Mouse (Mus musculus) heart, postnatal 0 days (tissue): ENCODE measurements at regions not wholly inside any gene's neighbourhood (a gene's known extent, or its start where the extent isn't known, plus 50 kb on each side); places are given as distances from the start of the nearest gene placed in this dataset.

ENCODE experiments used
- ATAC-seq: fragments of 200-750 bp; cut with Nextera tagmentation; 2 replicates; pipeline ENCODE4 v1.8.0; 2017; ENCODE audit warnings: low read depth, moderate number of reproducible peaks, moderate library complexity; ENCODE audit not compliant: insufficient read depth
- DNase-seq: peaks from one replicate; pipeline ENCODE4 v3.0.0-alpha.2; 2016; ENCODE audit warnings: low spot score
- H3K27ac ChIP-seq: fragments of 300-500 bp; sonication (generic); 2 replicates; pipeline ENCODE4 v1.5.1; 2014; ENCODE audit warnings: low read depth, mild to moderate bottlenecking
- H3K27me3 ChIP-seq: fragments of 300-500 bp; sonication (generic); 2 replicates; pipeline ENCODE4 v1.6.1; 2014; ENCODE audit warnings: low read length, mixed read lengths; ENCODE audit not compliant: control insufficient read depth, insufficient read depth
- H3K36me3 ChIP-seq: fragments of 300-500 bp; sonication (generic); replicated peaks from 2 replicates; pipeline ENCODE4 v1.6.1; 2014; ENCODE audit warnings: low read length, mixed read lengths; ENCODE audit not compliant: control insufficient read depth, insufficient read depth
- H3K4me1 ChIP-seq: fragments of 300-500 bp; sonication (generic); 2 replicates; pipeline ENCODE4 v1.6.1; 2014; ENCODE audit warnings: antibody characterized with exemption; ENCODE audit not compliant: control insufficient read depth, insufficient read depth
- H3K4me2 ChIP-seq: fragments of 300-500 bp; sonication (generic); 2 replicates; pipeline ENCODE4 v1.6.1; 2014; ENCODE audit warnings: low read depth, mild to moderate bottlenecking, low read length, moderate library complexity
- H3K4me3 ChIP-seq: fragments of 300-500 bp; sonication (generic); 2 replicates; pipeline ENCODE4 v1.5.1; 2014; ENCODE audit warnings: low read depth, low read length
- H3K9ac ChIP-seq: fragments of 300-500 bp; sonication (generic); replicated peaks from 2 replicates; pipeline ENCODE4 v1.6.1; 2014; ENCODE audit warnings: low read depth, low read length, mixed read lengths
- H3K9me3 ChIP-seq: fragments of 300-500 bp; sonication (generic); replicated peaks from 2 replicates; pipeline ENCODE4 v1.6.1; 2016; ENCODE audit warnings: low read length; ENCODE audit not compliant: control insufficient read depth
- CTCF ChIP-seq: IDR thresholded peaks from 2 replicates; pipeline ENCODE4 v1.5.1; 2016; ENCODE audit warnings: antibody characterized with exemption, control low read depth, low read depth
- EP300 ChIP-seq: IDR thresholded peaks from 2 replicates; pipeline ENCODE4 v1.6.1; 2016; ENCODE audit warnings: antibody characterized with exemption, low read depth
- WGBS: fragments of 180-500 bp; shearing (Covaris S2); extraction: QIAGEN DNeasy Blood & Tissue Kit; methylation state at CpG from one replicate; pipeline ENCODE4 v1.1.7; 2014; 5-methylcytosine and 5-hydroxymethylcytosine counted together

DNA sequence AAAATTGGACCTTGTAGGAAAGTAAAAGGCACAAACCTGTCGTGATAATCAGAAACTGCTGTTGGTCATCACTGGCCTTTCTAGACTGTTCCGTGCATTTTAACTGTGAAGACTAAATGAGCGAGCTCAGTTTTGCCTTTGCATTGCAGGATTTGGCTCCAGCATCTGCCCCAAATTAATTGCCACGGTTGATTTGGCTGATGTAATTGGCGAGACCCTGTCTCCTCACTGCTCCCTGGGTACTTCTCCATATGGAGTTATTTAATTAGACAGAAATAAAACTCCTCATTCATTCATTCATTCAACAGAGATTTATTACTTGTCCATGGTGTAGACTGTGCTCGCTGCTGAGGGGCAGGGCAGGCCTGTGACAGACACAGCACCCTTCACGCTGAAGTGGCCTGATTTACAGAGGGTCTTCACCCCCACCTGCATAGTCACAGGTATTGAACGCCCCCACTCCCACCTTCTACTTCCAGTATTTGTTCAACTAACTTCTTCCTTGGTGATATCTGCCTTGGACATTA is 186.6 kb downstream of the Sox2 start:
- ATAC-seq (no peak), DNase-seq (no peak)
- Histone ChIP-seq H3K9me3 (no peaks in the 10 kb centered on the region), H3K27me3 (no peaks in the 10 kb centered on the region), H3K36me3 (no peaks in the 10 kb centered on the region), H3K9ac (no peak overlapping the region), H3K27ac (no peak overlapping the region), H3K4me1 (no peaks in the 10 kb centered on the region), H3K4me3 (no peak overlapping the region), H3K4me2 (no peak overlapping the region)
- WGBS, result 84% methylated on average over 8 of the region's 8 CpGs
- TF ChIP-seq CTCF (no peak), EP300 (no peak)

DNA sequence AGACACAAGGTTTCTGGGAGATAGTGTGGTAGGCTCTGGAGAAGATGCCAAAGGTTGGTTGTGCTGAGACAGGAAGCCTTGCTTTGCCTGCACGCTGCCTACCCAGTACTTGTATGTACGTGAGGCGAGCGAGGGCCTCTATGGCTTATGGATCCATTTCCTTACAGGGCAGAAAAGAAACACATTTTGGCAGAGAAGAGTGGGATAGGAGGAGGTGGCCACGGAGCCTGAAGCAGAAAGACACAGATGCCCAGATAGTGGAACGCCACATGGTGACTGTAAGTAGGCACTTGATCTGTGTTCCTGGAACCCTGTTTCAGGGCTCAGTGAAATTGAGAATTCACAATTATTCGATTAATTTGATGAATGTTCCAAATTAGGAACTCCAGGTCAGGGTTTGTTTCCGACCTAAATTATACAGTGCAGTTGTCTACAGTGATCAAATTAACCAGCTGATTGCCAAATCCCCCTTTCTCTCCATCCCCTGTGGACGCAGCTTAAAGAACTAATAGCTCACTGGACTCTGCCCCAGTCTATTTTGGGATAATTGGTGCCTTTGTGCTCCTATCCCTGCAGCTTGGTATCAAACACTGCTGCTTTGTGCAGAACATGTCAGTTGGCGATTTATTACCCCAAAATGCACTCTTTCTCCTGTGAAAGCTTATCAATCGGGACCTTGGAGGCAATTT is 187.6 kb downstream of the Sox2 start:
- ATAC-seq, result no peak
- no peaks in the 10 kb centered on the region for H3K36me3 ChIP-seq
- no peak for TF ChIP-seq EP300
- TF ChIP-seq CTCF, result no peak
- no peaks in the 10 kb centered on the region for H3K9me3 ChIP-seq
- no peaks in the 10 kb centered on the region for H3K27me3 ChIP-seq
- no peak overlapping the region for H3K9ac ChIP-seq
- no peak overlapping the region for H3K4me3 ChIP-seq
- no peak overlapping the region for H3K4me2 ChIP-seq
- no peaks in the 10 kb centered on the region for H3K4me1 ChIP-seq
- WGBS, result 68% methylated on average over 11 of the region's 11 CpGs
- no peak for DNase-seq
- H3K27ac ChIP-seq, result no peak overlapping the region

DNA sequence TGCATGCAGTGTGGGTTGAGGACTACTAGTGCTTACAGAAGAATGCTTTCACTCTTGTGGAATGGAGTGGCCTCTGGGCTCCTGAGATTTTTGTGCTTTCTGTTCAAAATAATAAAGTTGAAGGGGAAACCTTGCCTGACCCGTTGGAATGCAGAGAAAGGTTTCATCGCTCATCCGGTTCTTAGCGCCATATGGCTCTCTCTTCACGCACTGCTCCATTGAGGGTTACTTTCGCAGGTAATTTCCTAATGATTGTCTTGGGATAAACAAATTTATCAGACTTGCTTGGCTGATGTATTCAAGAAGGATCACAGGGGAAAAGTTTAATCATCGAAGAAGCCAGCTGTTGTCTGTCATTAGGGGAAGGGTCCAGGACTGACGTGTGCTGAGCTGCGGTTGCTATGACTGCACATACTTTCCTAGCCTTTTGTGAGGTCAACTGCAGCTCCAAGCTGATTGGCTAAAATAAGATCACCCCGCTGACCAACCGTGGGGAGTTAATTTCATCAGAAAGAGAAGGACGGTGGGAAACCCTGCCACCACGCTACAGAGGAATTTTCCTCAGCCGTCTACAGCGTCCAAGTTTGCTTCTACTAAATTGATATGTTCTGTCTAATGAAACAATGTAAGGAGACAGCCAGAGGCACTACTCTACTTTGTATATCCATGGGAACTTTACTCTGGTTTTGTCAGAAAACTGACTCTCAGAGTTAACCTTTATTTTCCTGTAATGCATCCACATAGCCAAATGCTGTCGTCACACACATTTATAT is 210.9 kb downstream of the Sox2 start:
- Histone ChIP-seq H3K27me3 (no peaks in the 10 kb centered on the region), H3K9ac (no peak overlapping the region), H3K36me3 (no peaks in the 10 kb centered on the region), H3K27ac (no peak overlapping the region), H3K9me3 (no peaks in the 10 kb centered on the region), H3K4me1 (no peaks in the 10 kb centered on the region), H3K4me3 (no peak overlapping the region), H3K4me2 (no peak overlapping the region)
- ATAC-seq (no peak), DNase-seq (no peak)
- no peak for TF ChIP-seq CTCF
- no peak for TF ChIP-seq EP300
- 74% methylated on average over 16 of the region's 16 CpGs for WGBS

GRCm38 (mm10) chr3:34868698-34869409 is 218.6 kb downstream of the Sox2 start:
- DNase-seq (no peak), ATAC-seq (no peak)
- no peaks in the 10 kb centered on the region for H3K4me1 ChIP-seq

GRCm38 (mm10) chr3:34869911-34870310 is 219.7 kb downstream of the Sox2 start:
- Histone ChIP-seq H3K9ac (no peak overlapping the region), H3K4me1 (no peaks in the 10 kb centered on the region), H3K36me3 (no peaks in the 10 kb centered on the region), H3K4me2 (no peak overlapping the region), H3K27me3 (no peaks in the 10 kb centered on the region), H3K4me3 (no peak overlapping the region), H3K27ac (no peak overlapping the region), H3K9me3 (no peaks in the 10 kb centered on the region)
- ATAC-seq (no peak), DNase-seq (no peak)
- TF ChIP-seq CTCF (no peak), EP300 (no peak)
- 86% methylated on average over 6 of the region's 6 CpGs for WGBS

More at GRCm38 (mm10) chr3:34868698-34869409, 218.6 kb downstream of the Sox2 start:
- Histone ChIP-seq H3K4me3 (no peak overlapping the region), H3K27me3 (no peaks in the 10 kb centered on the region), H3K9me3 (no peaks in the 10 kb centered on the region), H3K36me3 (no peaks in the 10 kb centered on the region), H3K9ac (no peak overlapping the region), H3K4me2 (no peak overlapping the region), H3K27ac (no peak overlapping the region)
- WGBS, result 54% methylated on average over 16 of the region's 16 CpGs
- no peak for TF ChIP-seq CTCF
- no peak for TF ChIP-seq EP300
